Comparison of ENCODE assay signal across 10 mouse cellular contexts in the genomic region with DNA sequence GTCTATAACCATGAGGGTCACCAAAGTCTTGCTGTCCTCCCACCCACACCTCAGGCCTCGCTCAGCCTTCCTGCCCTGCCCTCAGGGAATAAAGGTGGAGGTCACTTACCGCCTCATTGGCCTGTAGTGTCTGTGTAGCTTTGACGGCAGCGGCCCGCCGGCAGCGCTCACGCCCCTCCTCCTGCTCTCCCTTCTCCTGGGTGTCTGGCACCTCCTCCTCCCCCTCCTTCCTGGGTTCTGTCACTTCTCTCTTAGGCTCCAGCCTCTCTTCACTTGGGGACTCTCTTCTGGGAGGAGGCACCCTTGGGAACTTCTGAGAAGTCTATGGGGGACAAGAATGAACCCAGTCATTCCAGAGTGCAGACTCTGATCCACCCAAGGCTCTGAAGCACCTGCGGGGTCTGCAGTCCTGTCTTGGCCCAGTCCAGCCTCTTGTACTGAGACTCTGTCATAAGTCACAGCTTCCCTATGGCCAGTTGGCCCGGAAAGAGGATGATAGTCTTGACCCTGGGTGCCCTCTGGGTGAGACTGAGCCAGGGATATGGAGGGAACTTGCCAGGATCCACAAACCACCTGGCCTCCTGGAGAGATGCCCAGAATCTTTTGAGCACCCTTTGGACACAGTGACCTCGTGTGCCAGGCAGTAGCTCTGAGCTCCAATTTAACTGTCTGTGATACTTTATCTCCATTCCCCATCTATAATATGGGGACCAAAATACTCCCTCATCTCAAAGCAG. TPM values are rescaled to one million over a fixed set of nuclear protein-coding genes. Genes with fewer than 3 reads are reported as not detected.
DNase-seq lines count a peak whose midpoint lies in the region; ATAC-seq and TF ChIP-seq lines count a peak whose summit lies in the region.
"Had no signal": no experiment of that assay in that cellular context is flagged by ENCODE, and none has a peak within 500 bp of the region (broad histone marks: within the 10 kb centered on the region; RNA-seq: fewer than 3 reads in every experiment).

No protein-coding gene starts in this region.

- 75% methylated on average over 11 of the region's 11 CpGs for WGBS in liver, embryonic 13.5 days (ENCODE audit: insufficient replicate concordance)
- WGBS in liver, embryonic 11.5 days, result 65% methylated on average over 11 of the region's 11 CpGs
- WGBS in heart, postnatal 0 days, result 36% methylated on average over 11 of the region's 11 CpGs

- no peak for ATAC-seq in liver, embryonic 13.5 days (ENCODE audit: low read depth)
- no peak for ATAC-seq in liver, embryonic 11.5 days (replicated peaks; ENCODE audit: low FRiP score)
- peak; percentile 89 for ATAC-seq in heart, postnatal 0 days (ENCODE audit: insufficient read depth, low read depth)

- no peaks in the 10 kb centered on the region for H3K27me3 ChIP-seq in liver, embryonic 13.5 days
- no peaks in the 10 kb centered on the region for H3K27me3 ChIP-seq in liver, embryonic 11.5 days (replicated peaks; ENCODE audit: control insufficient read depth, insufficient read depth, low read length)
- no peaks in the 10 kb centered on the region for H3K27me3 ChIP-seq in heart, postnatal 0 days (ENCODE audit: control insufficient read depth, insufficient read depth, low read length)
- H3K27me3 ChIP-seq: embryonic facial prominence, embryonic 12.5 days had no signal

- H3K4me1 ChIP-seq in liver, embryonic 13.5 days (replicated peaks), result peaks cover 52% of the 10 kb centered on the region
- H3K4me1 ChIP-seq in liver, embryonic 11.5 days (replicated peaks; ENCODE audit: control insufficient read depth, insufficient read depth, low read length), result peaks cover 37% of the 10 kb centered on the region
- peaks cover 14% of the 10 kb centered on the region; the same call in 1 of the 2 replicates for H3K4me1 ChIP-seq in heart, postnatal 0 days (ENCODE audit: control insufficient read depth, insufficient read depth)
- H3K4me1 ChIP-seq: embryonic facial prominence, embryonic 12.5 days had no signal

- no peak for TF ChIP-seq CTCF in heart, postnatal 0 days (IDR thresholded peaks at IDR 0.05; ENCODE audit: low read depth)

- no peak overlapping the region for H3K4me3 ChIP-seq in liver, embryonic 13.5 days (replicated peaks)
- no peak overlapping the region for H3K4me3 ChIP-seq in liver, embryonic 11.5 days (ENCODE audit: low read depth, low read length)
- no peak overlapping the region for H3K4me3 ChIP-seq in heart, postnatal 0 days (ENCODE audit: low read depth, low read length)
- H3K4me3 ChIP-seq: embryonic facial prominence, embryonic 12.5 days had no signal

- DNase-seq in liver, embryonic 13.5 days, result no peak
- no peak for DNase-seq in liver, embryonic 11.5 days (ENCODE audit: low spot score)
- peak; percentile 94 to 97 for DNase-seq in cerebellum, postnatal 14 days
- peak; percentile 78 for DNase-seq in heart, postnatal 0 days (ENCODE audit: low spot score)
- peak; percentile 95 for DNase-seq in skeletal muscle tissue, adult 2 months (ENCODE audit: low read depth, low spot score)
- no peak for DNase-seq in embryo, embryonic 10 days (ENCODE audit: low spot score)
- DNase-seq in layer of hippocampus, adult 9-11 months, result no peak
- DNase-seq in left cerebral cortex, postnatal 14 days (ENCODE audit: low spot score in 2 of 2), result no peak
- DNase-seq: midbrain, embryonic 14.5 days had no signal

- H3K9me3 ChIP-seq in liver, embryonic 13.5 days (replicated peaks), result no peaks in the 10 kb centered on the region
- H3K9me3 ChIP-seq in liver, embryonic 11.5 days (ENCODE audit: control insufficient read depth, low read length), result no peaks in the 10 kb centered on the region
- H3K9me3 ChIP-seq in heart, postnatal 0 days (replicated peaks; ENCODE audit: control insufficient read depth, low read length), result no peaks in the 10 kb centered on the region
- H3K9me3 ChIP-seq: embryonic facial prominence, embryonic 12.5 days had no signal

- no peak overlapping the region for H3K4me2 ChIP-seq in liver, embryonic 13.5 days
- H3K4me2 ChIP-seq in liver, embryonic 11.5 days, result no peak overlapping the region
- H3K4me2 ChIP-seq in heart, postnatal 0 days (ENCODE audit: low read depth, low read length), result no peak overlapping the region
- H3K4me2 ChIP-seq: embryonic facial prominence, embryonic 12.5 days had no signal

- H3K36me3 ChIP-seq in liver, embryonic 13.5 days, result peaks cover 94% of the 10 kb centered on the region
- peaks cover 51% of the 10 kb centered on the region for H3K36me3 ChIP-seq in liver, embryonic 11.5 days (ENCODE audit: control insufficient read depth, insufficient read depth, low read length)
- H3K36me3 ChIP-seq in heart, postnatal 0 days (replicated peaks; ENCODE audit: control insufficient read depth, insufficient read depth, low read length), result peaks cover 69% of the 10 kb centered on the region

- H3K9ac ChIP-seq in liver, embryonic 13.5 days, result no peak overlapping the region
- H3K9ac ChIP-seq in liver, embryonic 11.5 days (ENCODE audit: low read depth, low read length), result no peak overlapping the region
- no peak overlapping the region for H3K9ac ChIP-seq in heart, postnatal 0 days (replicated peaks; ENCODE audit: low read depth, low read length)
- H3K9ac ChIP-seq: embryonic facial prominence, embryonic 12.5 days had no signal

- intact Hi-C loops in left cerebral cortex, postnatal 14 days (cut with DNase I), result no loop called here

- TF ChIP-seq EP300 in heart, postnatal 0 days (IDR thresholded peaks at IDR 0.05; ENCODE audit: low read depth), result peak; percentile 75; the same call in 1 of the 2 replicates

- H3K27ac ChIP-seq in liver, embryonic 13.5 days, result peak overlapping the region; percentile 2; the same call in 1 of the 2 replicates
- no peak overlapping the region for H3K27ac ChIP-seq in liver, embryonic 11.5 days (ENCODE audit: low read depth, low read length)
- peak overlapping the region; percentile 70 for H3K27ac ChIP-seq in heart, postnatal 0 days (ENCODE audit: low read depth)
- H3K27ac ChIP-seq: embryonic facial prominence, embryonic 12.5 days had no signal

RNA-seq across cellular contexts. Expression of a gene that starts 6.7 kb away (rescaled TPM):
- polyA plus RNA-seq in liver, embryonic 13.5 days (2015; fragmentation: Nextera tagmentation; extraction: Ambion mirVana), result 0.14 TPM in 1 of 2 replicates, not detected in the other
- polyA plus RNA-seq in liver, embryonic 11.5 days (2014; fragmentation: Nextera tagmentation; extraction: Ambion mirVana), result 0.27 and 0.53 TPM in 2 replicates
- 1.5 TPM in 1 of 2 replicates, not detected in the other for total RNA-seq in heart, postnatal 0 days (2014; rRNA removed; ENCODE audit: low replicate concordance)
- 0.31 and 0.45 TPM in 2 replicates for polyA plus RNA-seq in heart, postnatal 0 days (2015; fragmentation: Nextera tagmentation; extraction: Ambion mirVana)
- 1 to 10 TPM; 5.8 to 6.8 TPM for total RNA-seq in left cerebral cortex, postnatal 14 days (2021)

RNA-seq across cellular contexts. Expression of a gene that starts 40.8 kb away (rescaled TPM):
- polyA plus RNA-seq in liver, embryonic 13.5 days (2015; fragmentation: Nextera tagmentation; extraction: Ambion mirVana), result 0.23 and 0.27 TPM in 2 replicates
- polyA plus RNA-seq in liver, embryonic 11.5 days (2014; fragmentation: Nextera tagmentation; extraction: Ambion mirVana), result 2.0 and 2.3 TPM in 2 replicates
- 2.0 and 2.3 TPM in 2 replicates for total RNA-seq in heart, postnatal 0 days (2014; rRNA removed; ENCODE audit: low replicate concordance)
- 2.6 and 2.7 TPM in 2 replicates for polyA plus RNA-seq in heart, postnatal 0 days (2015; fragmentation: Nextera tagmentation; extraction: Ambion mirVana)
- 100 to 1,000 TPM; 102 to 106 TPM for total RNA-seq in left cerebral cortex, postnatal 14 days (2021)

RNA-seq across cellular contexts. Expression of a gene that starts 54.5 kb away (rescaled TPM):
- 0.40 and 0.51 TPM in 2 replicates for polyA plus RNA-seq in liver, embryonic 13.5 days (2015; fragmentation: Nextera tagmentation; extraction: Ambion mirVana)
- polyA plus RNA-seq in liver, embryonic 11.5 days (2014; fragmentation: Nextera tagmentation; extraction: Ambion mirVana), result 1.0 and 1.4 TPM in 2 replicates
- total RNA-seq in heart, postnatal 0 days (2014; rRNA removed; ENCODE audit: low replicate concordance), result 1.8 and 5.8 TPM in 2 replicates
- 1.1 and 1.2 TPM in 2 replicates for polyA plus RNA-seq in heart, postnatal 0 days (2015; fragmentation: Nextera tagmentation; extraction: Ambion mirVana)
- 1 to 10 TPM; 3.1 to 3.2 TPM for total RNA-seq in left cerebral cortex, postnatal 14 days (2021)

Comparison
In these comparisons a context has a peak if more than half of its experiments do, and no peak if none do; other contexts are left out.
1. DNase-seq: peak in cerebellum, postnatal 14 days (2 of 2), heart, postnatal 0 days (single experiment) and skeletal muscle tissue, adult 2 months (single experiment); none in liver, embryonic 13.5 days (single experiment), liver, embryonic 11.5 days (single experiment), embryo, embryonic 10 days (single experiment), layer of hippocampus, adult 9-11 months (single experiment) and left cerebral cortex, postnatal 14 days (0 of 2).